Mouse (Mus musculus) heart, embryonic 12.5 days (tissue): Measurements from ENCODE around the gene Rnft2. TPM values are rescaled to one million over a fixed set of nuclear protein-coding genes. Genes with fewer than 3 reads are reported as not detected.
A peak's percentile ranks its signal among the peaks of the same experiment; 100 is the strongest.

Experiments
- ATAC-seq: fragments of 200-750 bp; cut with Nextera tagmentation; 2 replicates; pipeline ENCODE4 v1.8.0; 2017; ENCODE audit warnings: moderate TSS enrichment, moderate library complexity; ENCODE audit not compliant: insufficient number of reproducible peaks, low FRiP score
- H3K27ac ChIP-seq: fragments of 300-500 bp; sonication (generic); 2 replicates; pipeline ENCODE4 v1.5.1; 2016; ENCODE audit warnings: mild to moderate bottlenecking, moderate library complexity; ENCODE audit not compliant: poor library complexity, severe bottlenecking
- H3K27me3 ChIP-seq: fragments of 300-500 bp; sonication (generic); replicated peaks from 2 replicates; pipeline ENCODE4 v1.6.1; 2016; ENCODE audit warnings: mild to moderate bottlenecking, moderate library complexity
- H3K36me3 ChIP-seq: fragments of 300-500 bp; sonication (generic); 2 replicates; pipeline ENCODE4 v1.6.1; 2016; ENCODE audit warnings: mild to moderate bottlenecking, moderate library complexity
- H3K4me1 ChIP-seq: fragments of 300-500 bp; sonication (generic); replicated peaks from 2 replicates; pipeline ENCODE4 v1.6.1; 2016; ENCODE audit warnings: mild to moderate bottlenecking
- H3K4me2 ChIP-seq: fragments of 300-500 bp; sonication (generic); 2 replicates; pipeline ENCODE4 v1.6.1; 2016; ENCODE audit warnings: mild to moderate bottlenecking, moderate library complexity
- H3K4me3 ChIP-seq: fragments of 300-500 bp; sonication (generic); 2 replicates; pipeline ENCODE4 v1.5.1; 2016; ENCODE audit warnings: mild to moderate bottlenecking
- H3K9ac ChIP-seq: fragments of 300-500 bp; sonication (generic); 2 replicates; pipeline ENCODE4 v1.6.1; 2016; ENCODE audit warnings: mild to moderate bottlenecking, moderate library complexity
- H3K9me3 ChIP-seq: fragments of 300-500 bp; sonication (generic); replicated peaks from 2 replicates; pipeline ENCODE4 v1.6.1; 2016; ENCODE audit warnings: mild to moderate bottlenecking, moderate library complexity
- WGBS: fragments of 180-500 bp; shearing (Covaris S2); methylation state at CpG from one replicate; pipeline ENCODE4 v1.1.7; 2016; 5-methylcytosine and 5-hydroxymethylcytosine counted together
- polyA plus RNA-seq: library from polyadenylated mRNA; unstranded; fragments of >200 nt; fragmentation: Nextera tagmentation; extraction: Ambion mirVana; gene quantifications from 2 replicates; pipeline ENCODE4 v1.2.1, GENCODE M21; 2016

Rnft2 gene
- polyA plus RNA-seq: 2.0 and 3.0 TPM in 2 replicates

GRCm38 (mm10) chr5:118244606-118245443 is at the start of gene Rnft2, which contains the start of gene 2410131K14Rik:
Gene Rnft2, minus strand, starts transcription at chr5:118245116.
Gene 2410131K14Rik, plus strand, starts transcription at chr5:118245227.
- ATAC-seq: peak; percentile 100
- Histone ChIP-seq H3K36me3 (peaks cover 14% of the 10 kb centered on the region), H3K9me3 (no peaks in the 10 kb centered on the region), H3K9ac (peak within 1 kb of the TSS; percentile 90), H3K4me3 (peak within 1 kb of the TSS; percentile 69), H3K27me3 (no peaks in the 10 kb centered on the region), H3K27ac (peak within 1 kb of the TSS; percentile 77), H3K4me1 (peaks cover 21% of the 10 kb centered on the region), H3K4me2 (peak within 1 kb of the TSS; percentile 89)
- WGBS: under 1% methylated on average over 68 of the region's 68 CpGs

GRCm38 (mm10) chr5:118294086-118294864 is 49.4 kb upstream of the Rnft2 start:
- peak; percentile 82 for ATAC-seq
- H3K27me3 ChIP-seq: no peaks in the 10 kb centered on the region
- peak overlapping the region; percentile 24 for H3K4me3 ChIP-seq
- no peaks in the 10 kb centered on the region for H3K9me3 ChIP-seq
- H3K4me1 ChIP-seq: peaks cover 59% of the 10 kb centered on the region
- no peaks in the 10 kb centered on the region for H3K36me3 ChIP-seq
- H3K9ac ChIP-seq: 0 out of 2 replicates have a peak overlapping the region, but pooled peaks have one; percentile 36
- peak overlapping the region; percentile 73 for H3K27ac ChIP-seq
- H3K4me2 ChIP-seq: peak overlapping the region; percentile 62
- whole genome bisulfite sequencing: 26% methylated on average over 23 of the region's 23 CpGs

GRCm38 (mm10) chr5:118292476-118292875 is 47.6 kb upstream of the Rnft2 start:
- 58% methylated on average over 4 of the region's 4 CpGs for WGBS
- Histone ChIP-seq H3K4me3 (no peak overlapping the region), H3K36me3 (no peaks in the 10 kb centered on the region), H3K27me3 (no peaks in the 10 kb centered on the region), H3K9me3 (no peaks in the 10 kb centered on the region), H3K4me1 (peaks cover 52% of the 10 kb centered on the region), H3K27ac (no peak overlapping the region), H3K4me2 (no peak overlapping the region), H3K9ac (no peak overlapping the region)
- ATAC-seq: no peak

- Histone ChIP-seq H3K27ac (no peak overlapping the region), H3K9me3 (no peaks in the 10 kb centered on the region), H3K36me3 (no peaks in the 10 kb centered on the region), H3K4me3 (no peak overlapping the region), H3K4me1 (peaks cover 42% of the 10 kb centered on the region), H3K4me2 (no peak overlapping the region), H3K9ac (no peak overlapping the region), H3K27me3 (no peaks in the 10 kb centered on the region)
- 89% methylated on average over 4 of the region's 4 CpGs for WGBS
- ATAC-seq: no peak
Observed at GRCm38 (mm10) chr5:118291453-118291852, 46.5 kb upstream of the Rnft2 start.

GRCm38 (mm10) chr5:118277741-118278495 is 33.0 kb upstream of the Rnft2 start:
- H3K9me3 ChIP-seq: no peaks in the 10 kb centered on the region
- H3K9ac ChIP-seq: no peak overlapping the region
- no peaks in the 10 kb centered on the region for H3K36me3 ChIP-seq
- H3K27ac ChIP-seq: no peak overlapping the region
- peaks cover 31% of the 10 kb centered on the region for H3K4me1 ChIP-seq
- WGBS: 64% methylated on average over 18 of the region's 18 CpGs
- no peak for ATAC-seq
- H3K4me2 ChIP-seq: no peak overlapping the region
- no peak overlapping the region for H3K4me3 ChIP-seq
- peaks cover 58% of the 10 kb centered on the region for H3K27me3 ChIP-seq

GRCm38 (mm10) chr5:118276711-118277110 is 31.8 kb upstream of the Rnft2 start:
- Histone ChIP-seq H3K27me3 (peaks cover 70% of the 10 kb centered on the region), H3K9me3 (no peaks in the 10 kb centered on the region), H3K4me2 (no peak overlapping the region), H3K9ac (no peak overlapping the region), H3K27ac (no peak overlapping the region), H3K4me1 (peaks cover 32% of the 10 kb centered on the region), H3K36me3 (no peaks in the 10 kb centered on the region), H3K4me3 (no peak overlapping the region)
- no peak for ATAC-seq
- 56% methylated on average over 8 of the region's 8 CpGs for WGBS

GRCm38 (mm10) chr5:118276281-118276680 is 31.4 kb upstream of the Rnft2 start:
- ATAC-seq: no peak
- H3K4me2 ChIP-seq: no peak overlapping the region
- WGBS: 69% methylated on average over 7 of the region's 7 CpGs
- no peaks in the 10 kb centered on the region for H3K36me3 ChIP-seq
- H3K4me1 ChIP-seq: peaks cover 32% of the 10 kb centered on the region
- no peak overlapping the region for H3K4me3 ChIP-seq
- H3K27ac ChIP-seq: no peak overlapping the region
- H3K9ac ChIP-seq: no peak overlapping the region
- H3K9me3 ChIP-seq: no peaks in the 10 kb centered on the region
- peaks cover 74% of the 10 kb centered on the region for H3K27me3 ChIP-seq

GRCm38 (mm10) chr5:118274546-118274945 is 29.6 kb upstream of the Rnft2 start:
- H3K4me1 ChIP-seq: peaks cover 32% of the 10 kb centered on the region
- H3K9me3 ChIP-seq: no peaks in the 10 kb centered on the region
- H3K4me2 ChIP-seq: peak overlapping the region; percentile 55
- peaks cover 76% of the 10 kb centered on the region for H3K27me3 ChIP-seq
- WGBS: 11% methylated on average over 9 of the region's 9 CpGs
- no peaks in the 10 kb centered on the region for H3K36me3 ChIP-seq
- no peak overlapping the region for H3K27ac ChIP-seq
- ATAC-seq: 0 out of 2 replicates have a peak, but pooled peaks have one; percentile 50
- H3K4me3 ChIP-seq: no peak overlapping the region
- H3K9ac ChIP-seq: no peak overlapping the region

GRCm38 (mm10) chr5:118273446-118273845 is 28.5 kb upstream of the Rnft2 start:
- Histone ChIP-seq H3K27ac (no peak overlapping the region), H3K36me3 (no peaks in the 10 kb centered on the region), H3K9ac (no peak overlapping the region), H3K9me3 (no peaks in the 10 kb centered on the region), H3K27me3 (peaks cover 73% of the 10 kb centered on the region), H3K4me3 (no peak overlapping the region), H3K4me2 (no peak overlapping the region), H3K4me1 (peaks cover 38% of the 10 kb centered on the region)
- 72% methylated on average over 7 of the region's 7 CpGs for WGBS
- 0 out of 2 replicates have a peak, but pooled peaks have one; percentile 16 for ATAC-seq

- Histone ChIP-seq H3K9ac (no peak overlapping the region), H3K4me3 (no peak overlapping the region), H3K27ac (no peak overlapping the region), H3K27me3 (peaks cover 75% of the 10 kb centered on the region), H3K4me2 (no peak overlapping the region), H3K36me3 (no peaks in the 10 kb centered on the region), H3K4me1 (peaks cover 35% of the 10 kb centered on the region), H3K9me3 (no peaks in the 10 kb centered on the region)
- WGBS: 62% methylated on average over 10 of the region's 10 CpGs
- no peak for ATAC-seq
Observed at GRCm38 (mm10) chr5:118271449-118272110, 26.7 kb upstream of the Rnft2 start.
